Mouse (Mus musculus): ENCODE data around the gene Tex45.

Gene Tex45

GRCm38 (mm10) chr8:3536053-3536841 lies 65.6 kb downstream of the Tex45 start:
- DNase-seq (ENCODE audit: low spot score in 2 of 2): no peak
